Mouse (Mus musculus) thymus, adult 18-20 months (tissue): Measurements from ENCODE around the gene Gm3127.
"Not testable (repeated sequence)": the region's sequence is repeated elsewhere in the genome, so short reads cannot be mapped to it uniquely, and the experiment has no call there.

Experiments used
- DNase-seq, 2 experiments: peaks; one replicate each; pipeline ENCODE4 v3.0.0; 2022; ENCODE audit warnings: mixed read lengths in 2 of 2

The Gm3127 gene

DNA sequence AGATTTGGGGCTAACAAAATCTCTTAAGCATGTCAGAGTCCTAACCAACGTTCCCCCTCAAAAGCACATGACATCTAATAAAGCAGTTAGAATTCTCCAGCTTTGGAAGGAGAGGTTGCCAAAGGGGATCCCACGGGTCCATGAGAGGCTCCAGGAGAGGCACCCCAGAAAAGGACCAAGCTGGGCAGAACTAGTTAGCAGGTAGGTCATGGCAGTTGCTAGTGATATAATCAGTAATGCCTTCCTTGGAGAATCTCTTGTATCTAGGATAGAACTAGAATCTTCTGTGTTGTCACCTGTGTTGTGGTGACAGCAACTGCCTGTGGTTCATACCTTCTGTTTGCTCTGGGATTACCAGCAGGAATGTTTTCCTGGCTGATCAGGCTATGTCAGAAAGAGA is at the start of gene Gm3127:
TSS of gene Gm3127 (plus strand) at position 301 of the 400 bp plus-strand sequence.
- DNase-seq: not testable (repeated sequence)

DNA sequence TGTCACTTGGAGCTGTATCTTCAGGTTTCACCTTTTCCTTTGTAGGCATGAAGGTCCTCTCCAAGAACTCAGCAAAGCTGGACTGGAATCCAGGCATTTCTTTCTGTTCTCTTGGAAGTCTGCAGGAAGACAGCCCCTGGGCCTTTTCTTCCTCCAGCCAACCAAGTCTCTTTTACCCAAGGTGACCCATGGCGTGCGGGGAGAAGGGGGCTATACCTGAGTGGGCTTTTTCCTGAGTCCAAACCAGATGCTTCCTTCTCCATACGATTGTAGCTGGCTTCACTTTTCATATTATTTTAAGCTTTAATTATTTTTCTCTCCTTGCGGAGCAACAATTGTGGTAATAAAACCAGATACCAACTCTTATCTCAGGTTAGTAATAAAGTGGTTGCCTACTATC is 23.2 kb upstream of the Gm3127 start:
- DNase-seq: not testable (repeated sequence)

GRCm38 (mm10) chr14:4182030-4182429 is 17.2 kb downstream of the Gm3127 start:
- DNase-seq: not testable (repeated sequence)

DNA sequence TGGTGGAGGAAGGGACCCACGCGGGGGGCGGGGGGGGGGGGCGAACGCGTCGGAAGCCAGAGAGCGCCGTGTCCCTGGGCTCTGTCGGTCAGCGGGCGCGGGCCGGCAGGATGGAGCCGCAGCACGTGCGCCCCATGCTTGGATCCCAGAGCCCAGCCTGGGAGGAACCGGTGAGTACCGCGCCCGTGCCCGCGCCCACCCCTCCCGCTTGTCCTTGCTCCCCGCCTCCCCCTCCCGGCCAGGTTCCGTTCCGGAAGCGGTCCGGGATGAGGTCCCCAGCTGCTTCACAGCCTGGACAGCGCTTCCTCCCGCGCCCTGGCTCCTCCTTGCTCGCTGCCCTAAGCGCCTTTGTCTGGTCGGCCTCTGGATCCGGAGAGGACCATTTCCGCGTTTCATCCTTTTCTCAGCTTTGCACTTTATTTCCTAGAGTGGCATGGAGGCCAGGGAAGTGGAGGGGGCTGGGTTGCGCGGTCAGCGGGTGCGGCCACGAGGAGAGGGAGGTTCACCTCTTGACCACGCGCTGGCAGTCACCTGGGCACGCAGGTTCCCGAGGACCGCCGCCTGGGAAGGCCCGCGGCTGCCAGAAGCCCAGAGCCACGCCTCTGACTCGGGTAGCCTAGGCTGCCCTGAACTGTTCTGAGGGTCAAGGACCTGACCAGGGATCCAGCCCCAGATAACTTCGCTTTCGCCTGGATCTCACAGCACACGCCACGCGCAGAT is 17.8 kb downstream of the Gm3127 start, which contains the start of gene Gm2974:
TSS of gene Gm2974 (plus strand) at position 86 of the 720 bp plus-strand sequence.
- DNase-seq: not testable (repeated sequence)

GRCm38 (mm10) chr14:4183375-4183774 is 18.5 kb downstream of the Gm3127 start:
- DNase-seq: not testable (repeated sequence)
